Mouse (Mus musculus): ENCODE measurements around the gene Olfr1389.

GRCm38 (mm10) chr11:49455043-49455442 is 32.2 kb downstream of the Olfr1389 start, which contains the start of gene Olfr1387:
- TF ChIP-seq CTCF (IDR thresholded peaks at IDR 0.05; ENCODE audit: control insufficient read depth, insufficient read depth, insufficient replicate concordance, low read depth, low read length) = no peak
- TF ChIP-seq POLR2A (IDR thresholded peaks at IDR 0.05; ENCODE audit: control insufficient read depth, low read depth, low read length) = no peak
